Comparison of ENCODE assay signal across 13 mouse cellular contexts in genomic region chr9:63222161-63222560, GRCm38 (mm10).
"Had no signal": no experiment of that assay in that cellular context is flagged by ENCODE, and none has a peak within 500 bp of the region (broad histone marks: within the 10 kb centered on the region; RNA-seq: fewer than 3 reads in every experiment).

No protein-coding gene starts in this region.

- H3K27ac ChIP-seq: kidney, embryonic 15.5 days; limb, embryonic 15.5 days; liver, embryonic 12.5 days; lung, embryonic 15.5 days; macrophage; midbrain, embryonic 13.5 days had no signal

- H3K36me3 ChIP-seq: liver, embryonic 12.5 days; lung, embryonic 15.5 days; midbrain, embryonic 13.5 days had no signal

- H3K9ac ChIP-seq: kidney, embryonic 15.5 days; limb, embryonic 15.5 days; liver, embryonic 12.5 days; lung, embryonic 15.5 days; midbrain, embryonic 13.5 days had no signal

- H3K27me3 ChIP-seq: kidney, embryonic 15.5 days; limb, embryonic 15.5 days; liver, embryonic 12.5 days; lung, embryonic 15.5 days; megakaryocyte, embryonic 14.5 days; midbrain, embryonic 13.5 days had no signal

- DNase-seq: kidney, adult 18-20 months; kidney, postnatal 14 days; lung, postnatal 14 days; right cerebral cortex, postnatal 14 days; thymus, postnatal 4 days had no signal

- H3K4me2 ChIP-seq: kidney, embryonic 15.5 days; limb, embryonic 15.5 days; liver, embryonic 12.5 days; lung, embryonic 15.5 days; midbrain, embryonic 13.5 days had no signal

- H3K9me3 ChIP-seq: kidney, embryonic 15.5 days; limb, embryonic 15.5 days; liver, embryonic 12.5 days; lung, embryonic 15.5 days; megakaryocyte, embryonic 14.5 days; midbrain, embryonic 13.5 days had no signal

- ATAC-seq: liver, embryonic 12.5 days; midbrain, embryonic 13.5 days had no signal

- H3K4me1 ChIP-seq: liver, embryonic 12.5 days; lung, embryonic 15.5 days had no signal

- H3K4me3 ChIP-seq: kidney, embryonic 15.5 days; limb, embryonic 15.5 days; liver, embryonic 12.5 days; lung, embryonic 15.5 days; megakaryocyte, embryonic 14.5 days; midbrain, embryonic 13.5 days; myocyte had no signal
